Mouse (Mus musculus) testis, adult 2 months (tissue): ENCODE measurements around the gene Chl1. TPM values are rescaled to one million over a fixed set of nuclear protein-coding genes. Genes with fewer than 3 reads are reported as not detected.

Source experiments
- H3K27ac ChIP-seq: fragments of 200-500 bp; 2 replicates; pipeline ENCODE4 v1.5.1; 2012; ENCODE audit warnings: low read depth, low read length; ENCODE audit not compliant: control insufficient read depth, insufficient read depth
- H3K27me3 ChIP-seq: fragments of 200-500 bp; 2 replicates; pipeline ENCODE4 v1.6.1; 2012; ENCODE audit warnings: mild to moderate bottlenecking, low read length, moderate library complexity; ENCODE audit not compliant: control insufficient read depth, insufficient read depth
- H3K36me3 ChIP-seq: fragments of 200-500 bp; 2 replicates; pipeline ENCODE4 v1.6.1; 2012; ENCODE audit warnings: mild to moderate bottlenecking, low read length; ENCODE audit not compliant: control insufficient read depth, insufficient read depth
- H3K4me1 ChIP-seq: fragments of 200-500 bp; 2 replicates; pipeline ENCODE4 v1.6.1; 2012; ENCODE audit warnings: low read length; ENCODE audit not compliant: control insufficient read depth, insufficient read depth
- H3K4me3 ChIP-seq: fragments of 200-500 bp; 2 replicates; pipeline ENCODE4 v1.5.1; 2012; ENCODE audit warnings: low read depth, mild to moderate bottlenecking, low read length, moderate library complexity, mixed read lengths; ENCODE audit not compliant: control insufficient read depth
- CTCF ChIP-seq: fragments of 200-500 bp; IDR thresholded peaks from 2 replicates; pipeline ENCODE4 v1.5.1; 2012; ENCODE audit warnings: low read depth, mild to moderate bottlenecking, inconsistent platforms, low read length, moderate library complexity; ENCODE audit not compliant: control insufficient read depth, insufficient read depth, insufficient replicate concordance
- POLR2A ChIP-seq: fragments of 200-500 bp; IDR thresholded peaks from 2 replicates; pipeline ENCODE4 v1.6.1; 2012; ENCODE audit warnings: low read depth, mild to moderate bottlenecking, inconsistent platforms, low read length, moderate library complexity; ENCODE audit not compliant: control insufficient read depth
- polyA plus RNA-seq: library from polyadenylated mRNA; depleted of rRNA; stranded (reverse); fragments of >200 nt; gene quantifications from 2 replicates; pipeline ENCODE4 v1.2.3, GENCODE M21; 2012

The Chl1 gene
- polyA plus RNA-seq, 1 experiment = 192 TPM

GRCm38 (mm10) chr6:103584224-103584623 lies 73.8 kb downstream of the Chl1 start:
- H3K4me3 ChIP-seq = no peak overlapping the region
- no peak overlapping the region for H3K27ac ChIP-seq
- TF ChIP-seq POLR2A = no peak
- TF ChIP-seq CTCF = no peak
- no peaks in the 10 kb centered on the region for H3K36me3 ChIP-seq
- no peaks in the 10 kb centered on the region for H3K4me1 ChIP-seq
- H3K27me3 ChIP-seq = no peaks in the 10 kb centered on the region

- H3K27ac ChIP-seq = no peak overlapping the region
- no peaks in the 10 kb centered on the region for H3K27me3 ChIP-seq
- H3K36me3 ChIP-seq = no peaks in the 10 kb centered on the region
- H3K4me3 ChIP-seq = no peak overlapping the region
- TF ChIP-seq CTCF (no peak), POLR2A (no peak)
- H3K4me1 ChIP-seq = no peaks in the 10 kb centered on the region
Measured at GRCm38 (mm10) chr6:103585667-103586066, 75.3 kb downstream of the Chl1 start.

- Histone ChIP-seq H3K4me3 (no peak overlapping the region), H3K36me3 (no peaks in the 10 kb centered on the region)
- TF ChIP-seq POLR2A = no peak
- TF ChIP-seq CTCF = no peak
Measured at GRCm38 (mm10) chr6:103586081-103586480, 75.7 kb downstream of the Chl1 start.

GRCm38 (mm10) chr6:103602070-103602469 lies 91.7 kb downstream of the Chl1 start:
- H3K27me3 ChIP-seq = no peaks in the 10 kb centered on the region
- H3K27ac ChIP-seq = no peak overlapping the region
- no peak for TF ChIP-seq CTCF
- TF ChIP-seq POLR2A = no peak
- no peaks in the 10 kb centered on the region for H3K4me1 ChIP-seq
- no peaks in the 10 kb centered on the region for H3K36me3 ChIP-seq
- H3K4me3 ChIP-seq = no peak overlapping the region

More at GRCm38 (mm10) chr6:103586081-103586480, 75.7 kb downstream of the Chl1 start:
- Histone ChIP-seq H3K27ac (no peak overlapping the region), H3K4me1 (no peaks in the 10 kb centered on the region), H3K27me3 (no peaks in the 10 kb centered on the region)

GRCm38 (mm10) chr6:103610656-103611055 lies 100.3 kb downstream of the Chl1 start:
- Histone ChIP-seq H3K4me1 (no peaks in the 10 kb centered on the region), H3K36me3 (no peaks in the 10 kb centered on the region), H3K27me3 (no peaks in the 10 kb centered on the region), H3K27ac (no peak overlapping the region), H3K4me3 (no peak overlapping the region)
- no peak for TF ChIP-seq CTCF

GRCm38 (mm10) chr6:103612626-103613025 lies 102.2 kb downstream of the Chl1 start:
- Histone ChIP-seq H3K4me3 (no peak overlapping the region), H3K27me3 (no peaks in the 10 kb centered on the region), H3K36me3 (no peaks in the 10 kb centered on the region), H3K4me1 (no peaks in the 10 kb centered on the region), H3K27ac (no peak overlapping the region)
- TF ChIP-seq POLR2A (no peak), CTCF (no peak)

GRCm38 (mm10) chr6:103613714-103614113 lies 103.3 kb downstream of the Chl1 start:
- no peaks in the 10 kb centered on the region for H3K4me1 ChIP-seq
- H3K27me3 ChIP-seq = no peaks in the 10 kb centered on the region
- TF ChIP-seq CTCF (no peak), POLR2A (no peak)
- H3K27ac ChIP-seq = no peak overlapping the region
- H3K4me3 ChIP-seq = no peak overlapping the region
- no peaks in the 10 kb centered on the region for H3K36me3 ChIP-seq

GRCm38 (mm10) chr6:103615924-103616602 lies 105.7 kb downstream of the Chl1 start:
- no peaks in the 10 kb centered on the region for H3K27me3 ChIP-seq
- H3K27ac ChIP-seq = no peak overlapping the region
- TF ChIP-seq POLR2A = no peak
- TF ChIP-seq CTCF = no peak
- H3K4me1 ChIP-seq = no peaks in the 10 kb centered on the region
- H3K4me3 ChIP-seq = no peak overlapping the region
- no peaks in the 10 kb centered on the region for H3K36me3 ChIP-seq
